Mouse (Mus musculus): ENCODE measurements around the gene 4930558C23Rik. TPM values are rescaled to one million over a fixed set of nuclear protein-coding genes. Genes with fewer than 3 reads are reported as not detected.

Gene 4930558C23Rik
- polyA plus RNA-seq, 1 experiment from 2014 or later: not detected

Other genes starting within 250 kb of the 4930558C23Rik start
- gene Sema6c, start 242.4 kb downstream of the 4930558C23Rik start, polyA plus RNA-seq (2015; fragmentation: Nextera tagmentation; extraction: Ambion mirVana): 17.7 and 24.4 TPM in 2 replicates
- gene Gabpb2, start 184.9 kb downstream of the 4930558C23Rik start, polyA plus RNA-seq (2015; fragmentation: Nextera tagmentation; extraction: Ambion mirVana): 2.8 and 3.9 TPM in 2 replicates
- 46.2 and 55.5 TPM in 2 replicates for gene Cdc42se1, start 174.1 kb downstream of the 4930558C23Rik start, polyA plus RNA-seq (2015; fragmentation: Nextera tagmentation; extraction: Ambion mirVana)
- gene Mllt11, start 170.7 kb downstream of the 4930558C23Rik start, polyA plus RNA-seq (2015; fragmentation: Nextera tagmentation; extraction: Ambion mirVana): 250 and 346 TPM in 2 replicates
- 0.13 and 0.18 TPM in 2 replicates for gene Gm128, start 161.2 kb downstream of the 4930558C23Rik start, polyA plus RNA-seq (2015; fragmentation: Nextera tagmentation; extraction: Ambion mirVana)
- gene Bnipl, start 151.6 kb downstream of the 4930558C23Rik start, polyA plus RNA-seq (2015; fragmentation: Nextera tagmentation; extraction: Ambion mirVana): 0.29 TPM in 1 of 2 replicates, not detected in the other
- 37.3 and 37.4 TPM in 2 replicates for gene Mindy1, start 121.5 kb downstream of the 4930558C23Rik start, polyA plus RNA-seq (2015; fragmentation: Nextera tagmentation; extraction: Ambion mirVana)
- gene Prune1, start 120.8 kb downstream of the 4930558C23Rik start, polyA plus RNA-seq (2015; fragmentation: Nextera tagmentation; extraction: Ambion mirVana): 57.3 and 61.7 TPM in 2 replicates
- 0.40 and 0.41 TPM in 2 replicates for gene Anxa9, start 95.7 kb downstream of the 4930558C23Rik start, polyA plus RNA-seq (2015; fragmentation: Nextera tagmentation; extraction: Ambion mirVana)
- gene Cers2, start 88.0 kb downstream of the 4930558C23Rik start, polyA plus RNA-seq (2015; fragmentation: Nextera tagmentation; extraction: Ambion mirVana): 93.4 and 102 TPM in 2 replicates
- gene Setdb1, start 45.6 kb downstream of the 4930558C23Rik start, polyA plus RNA-seq (2015; fragmentation: Nextera tagmentation; extraction: Ambion mirVana): 37.6 and 38.3 TPM in 2 replicates
- gene Arnt, start 31.5 kb upstream of the 4930558C23Rik start, polyA plus RNA-seq (2015; fragmentation: Nextera tagmentation; extraction: Ambion mirVana): 14.2 and 20.5 TPM in 2 replicates
- gene Ctsk, start 96.4 kb upstream of the 4930558C23Rik start, polyA plus RNA-seq (2015; fragmentation: Nextera tagmentation; extraction: Ambion mirVana): 10.7 and 12.0 TPM in 2 replicates
- gene Ctss, start 123.9 kb upstream of the 4930558C23Rik start, polyA plus RNA-seq (2015; fragmentation: Nextera tagmentation; extraction: Ambion mirVana): 22.4 and 25.4 TPM in 2 replicates
- not detected in 2 replicates for gene Hormad1, start 156.8 kb upstream of the 4930558C23Rik start, polyA plus RNA-seq (2015; fragmentation: Nextera tagmentation; extraction: Ambion mirVana)
- gene Golph3l, start 186.1 kb upstream of the 4930558C23Rik start, polyA plus RNA-seq (2015; fragmentation: Nextera tagmentation; extraction: Ambion mirVana): 24.8 and 28.1 TPM in 2 replicates
- gene Ensa, start 222.2 kb upstream of the 4930558C23Rik start, polyA plus RNA-seq (2015; fragmentation: Nextera tagmentation; extraction: Ambion mirVana): 102 and 109 TPM in 2 replicates

Measured in neural tube, embryonic 15.5 days (tissue).